Mouse (Mus musculus) ES-Bruce4 (cell line): ENCODE data around the gene Timm50. TPM values are rescaled to one million over a fixed set of nuclear protein-coding genes. Genes with fewer than 3 reads are reported as not detected.

ENCODE experiments used
- H3K27ac ChIP-seq: 2 replicates; pipeline ENCODE4 v1.5.1; 2012; ENCODE audit warnings: low read length, inconsistent platforms; ENCODE audit not compliant: insufficient read depth
- H3K27me3 ChIP-seq: 2 replicates; pipeline ENCODE4 v1.6.1; 2012; ENCODE audit warnings: mild to moderate bottlenecking, low read length, inconsistent platforms; ENCODE audit not compliant: control insufficient read depth, poor library complexity, insufficient read depth, severe bottlenecking
- H3K36me3 ChIP-seq: 2 replicates; pipeline ENCODE4 v1.6.1; 2012; ENCODE audit warnings: inconsistent platforms, mild to moderate bottlenecking, low read length, moderate library complexity; ENCODE audit not compliant: control insufficient read depth, poor library complexity, insufficient read depth, severe bottlenecking
- H3K4me1 ChIP-seq: one replicate; pipeline ENCODE4 v1.8.1; 2011; ENCODE audit warnings: low read length; ENCODE audit not compliant: control insufficient read depth, insufficient read depth
- H3K4me3 ChIP-seq: 2 replicates; pipeline ENCODE4 v1.5.1; 2011; ENCODE audit warnings: low read depth, mild to moderate bottlenecking, low read length
- H3K9ac ChIP-seq: 2 replicates; pipeline ENCODE4 v1.6.1; 2012; ENCODE audit warnings: low read depth, mild to moderate bottlenecking, inconsistent platforms; ENCODE audit not compliant: poor library complexity, severe bottlenecking
- H3K9me3 ChIP-seq: replicated peaks from 2 replicates; pipeline ENCODE4 v1.6.1; 2012; ENCODE audit warnings: mild to moderate bottlenecking, low read length, inconsistent platforms; ENCODE audit not compliant: control insufficient read depth, poor library complexity, insufficient read depth, severe bottlenecking
- CTCF ChIP-seq: IDR thresholded peaks from one replicate; pipeline ENCODE4 v1.8.1; 2011; ENCODE audit warnings: low read depth, low read length
- EP300 ChIP-seq: IDR thresholded peaks from 2 replicates; pipeline ENCODE4 v1.6.1; 2011; ENCODE audit warnings: low read depth, low read length; ENCODE audit not compliant: insufficient read depth
- POLR2A ChIP-seq: IDR thresholded peaks from one replicate; pipeline ENCODE4 v1.8.1; 2011; ENCODE audit warnings: low read length; ENCODE audit not compliant: insufficient read depth
- polyA plus RNA-seq: library from polyadenylated mRNA; stranded (reverse); fragments of >200 nt; gene quantifications from 2 replicates; pipeline ENCODE4 v1.2.4, GENCODE M21; 2011; ENCODE audit warnings: low read depth; ENCODE audit not compliant: missing spikeins, insufficient read depth, insufficient read length

Timm50 gene
- polyA plus RNA-seq = 70.5 and 76.4 TPM in 2 replicates

GRCm38 (mm10) chr7:28311926-28312543, at the start of gene Timm50:
TSS of gene Timm50 (minus strand) at chr7:28312072.
- Histone ChIP-seq H3K4me1 (peaks cover 2% of the 10 kb centered on the region), H3K9me3 (no peaks in the 10 kb centered on the region), H3K27me3 (no peaks in the 10 kb centered on the region), H3K9ac (peak within 1 kb of the TSS; percentile 83), H3K4me3 (peak within 1 kb of the TSS; percentile 94), H3K36me3 (peaks cover 39% of the 10 kb centered on the region), H3K27ac (no peak within 1 kb of the TSS)
- TF ChIP-seq POLR2A (no peak), EP300 (0 out of 2 replicates have a peak, but pooled peaks have one; percentile 44), CTCF (no peak)

DNA sequence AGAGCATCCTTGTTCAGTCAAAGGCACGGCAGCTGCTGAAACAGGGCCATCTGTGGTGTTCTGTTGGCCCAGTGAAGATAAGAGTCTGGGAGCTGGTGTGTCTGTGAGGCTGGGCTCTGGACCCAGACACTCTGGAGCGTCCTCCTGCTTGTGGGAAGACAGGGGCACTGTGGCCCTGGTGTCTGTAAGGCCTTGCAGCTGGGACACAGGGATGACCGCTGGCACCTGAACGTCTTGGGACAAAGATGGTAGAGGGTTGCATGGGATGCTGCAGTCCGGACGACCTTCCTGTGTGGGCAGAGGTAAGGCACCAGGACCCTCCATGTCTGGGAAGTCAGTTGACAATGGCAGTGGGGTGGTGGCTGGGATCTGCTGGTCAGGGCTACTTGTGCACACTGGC, 48.4 kb upstream of the Timm50 start:
- peaks cover 3% of the 10 kb centered on the region for H3K4me1 ChIP-seq
- H3K4me3 ChIP-seq = no peak overlapping the region
- TF ChIP-seq EP300 = no peak
- TF ChIP-seq CTCF = no peak
- H3K27me3 ChIP-seq = no peaks in the 10 kb centered on the region
- no peaks in the 10 kb centered on the region for H3K9me3 ChIP-seq
- H3K9ac ChIP-seq = no peak overlapping the region
- no peaks in the 10 kb centered on the region for H3K36me3 ChIP-seq
- no peak overlapping the region for H3K27ac ChIP-seq

GRCm38 (mm10) chr7:28359854-28360253, 48.0 kb upstream of the Timm50 start:
- TF ChIP-seq CTCF = no peak
- no peak for TF ChIP-seq EP300
- no peak for TF ChIP-seq POLR2A
- H3K27ac ChIP-seq = no peak overlapping the region
- H3K4me3 ChIP-seq = no peak overlapping the region
- H3K9ac ChIP-seq = no peak overlapping the region
- no peaks in the 10 kb centered on the region for H3K36me3 ChIP-seq
- H3K4me1 ChIP-seq = peaks cover 3% of the 10 kb centered on the region
- H3K27me3 ChIP-seq = no peaks in the 10 kb centered on the region
- H3K9me3 ChIP-seq = no peaks in the 10 kb centered on the region

- Histone ChIP-seq H3K4me1 (peaks cover 3% of the 10 kb centered on the region), H3K36me3 (peaks cover 9% of the 10 kb centered on the region), H3K27ac (no peak overlapping the region), H3K27me3 (no peaks in the 10 kb centered on the region), H3K4me3 (no peak overlapping the region), H3K9me3 (no peaks in the 10 kb centered on the region), H3K9ac (no peak overlapping the region)
- TF ChIP-seq POLR2A (no peak), EP300 (no peak), CTCF (no peak)
These were observed 46.6 kb upstream of the Timm50 start for GRCm38 (mm10) chr7:28358431-28358830.

DNA sequence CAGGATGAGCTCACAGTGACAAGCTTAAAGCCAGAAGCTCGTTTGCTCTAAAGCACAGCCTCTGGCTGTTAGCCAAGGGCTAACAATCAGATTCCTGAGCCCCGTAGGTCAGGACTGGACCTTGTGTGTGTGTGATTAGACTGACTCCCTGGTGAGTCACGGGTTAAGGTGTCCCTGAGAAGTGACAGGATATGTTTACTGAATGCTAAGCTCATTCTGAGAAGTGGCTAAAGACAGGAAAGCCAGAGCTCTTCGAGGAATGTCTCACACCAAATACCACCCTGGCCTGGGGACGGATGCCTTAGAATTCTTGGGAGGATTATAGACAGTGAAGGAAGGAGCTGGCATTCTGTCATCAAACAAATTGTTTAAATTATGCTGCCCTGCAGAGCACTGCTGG, 46.1 kb upstream of the Timm50 start:
- Histone ChIP-seq H3K36me3 (peaks cover 14% of the 10 kb centered on the region), H3K4me1 (peaks cover 3% of the 10 kb centered on the region), H3K27ac (no peak overlapping the region), H3K4me3 (no peak overlapping the region), H3K9me3 (no peaks in the 10 kb centered on the region), H3K27me3 (no peaks in the 10 kb centered on the region), H3K9ac (no peak overlapping the region)
- TF ChIP-seq EP300 (no peak), POLR2A (no peak), CTCF (no peak)

GRCm38 (mm10) chr7:28356981-28357380, 45.1 kb upstream of the Timm50 start:
- H3K27me3 ChIP-seq = no peaks in the 10 kb centered on the region
- no peaks in the 10 kb centered on the region for H3K9me3 ChIP-seq
- peaks cover 3% of the 10 kb centered on the region for H3K4me1 ChIP-seq
- H3K36me3 ChIP-seq = peaks cover 24% of the 10 kb centered on the region
- H3K4me3 ChIP-seq = no peak overlapping the region
- no peak overlapping the region for H3K9ac ChIP-seq
- H3K27ac ChIP-seq = 0 out of 2 replicates have a peak overlapping the region, but pooled peaks have one; percentile 20
- TF ChIP-seq POLR2A = no peak
- TF ChIP-seq EP300 = no peak
- no peak for TF ChIP-seq CTCF
